Mouse (Mus musculus): ENCODE measurements around the gene Tbc1d21. TPM values are rescaled to one million over a fixed set of nuclear protein-coding genes. Genes with fewer than 3 reads are reported as not detected.
A peak's percentile ranks its signal among the peaks of the same experiment; 100 is the strongest.

The Tbc1d21 gene
- total RNA-seq (2021) = not detected
- polyA plus RNA-seq (2012; rRNA removed) = not detected in 2 replicates
- long read RNA-seq = 0 reads

- no peak for DNase-seq
Measured at GRCm38 (mm10) chr9:58370355-58370754, at the start of gene Tbc1d21. Tbc1d21 (minus strand) TSS chr9:58370455.

GRCm38 (mm10) chr9:58411556-58411955, 41.3 kb upstream of the Tbc1d21 start:
- DNase-seq = no peak

- DNase-seq = peak; percentile 16
Measured at GRCm38 (mm10) chr9:58410057-58410735, 39.9 kb upstream of the Tbc1d21 start.

- DNase-seq = no peak
Measured at GRCm38 (mm10) chr9:58409247-58409646, 39.0 kb upstream of the Tbc1d21 start.

- DNase-seq = peak; percentile 21
Measured at GRCm38 (mm10) chr9:58404412-58404811, 34.2 kb upstream of the Tbc1d21 start.

GRCm38 (mm10) chr9:58401371-58402082, 31.3 kb upstream of the Tbc1d21 start:
- no peak for DNase-seq

- no peak for DNase-seq
Measured at GRCm38 (mm10) chr9:58399609-58400008, 29.4 kb upstream of the Tbc1d21 start.

GRCm38 (mm10) chr9:58394605-58395004, 24.4 kb upstream of the Tbc1d21 start:
- DNase-seq = no peak

- DNase-seq = no peak
Measured at GRCm38 (mm10) chr9:58393875-58394274, 23.6 kb upstream of the Tbc1d21 start.

- DNase-seq = no peak
Measured at GRCm38 (mm10) chr9:58388381-58388780, 18.1 kb upstream of the Tbc1d21 start.

GRCm38 (mm10) chr9:58378878-58379277, 8.6 kb upstream of the Tbc1d21 start:
- no peak for DNase-seq

GRCm38 (mm10) chr9:58373912-58374431, 3.7 kb upstream of the Tbc1d21 start:
- no peak for DNase-seq

GRCm38 (mm10) chr9:58371914-58372313, 1.7 kb upstream of the Tbc1d21 start:
- DNase-seq = no peak

GRCm38 (mm10) chr9:58369644-58370043, 611 bp downstream of the Tbc1d21 start:
- peak; percentile 24 for DNase-seq

- DNase-seq = no peak
Measured at GRCm38 (mm10) chr9:58364325-58364724, 5.9 kb downstream of the Tbc1d21 start.

- DNase-seq = no peak
Measured at GRCm38 (mm10) chr9:58361956-58362355, 8.3 kb downstream of the Tbc1d21 start.

GRCm38 (mm10) chr9:58361373-58361772, 8.9 kb downstream of the Tbc1d21 start:
- DNase-seq = no peak

- no peak for DNase-seq
Measured at GRCm38 (mm10) chr9:58355262-58356050, 14.8 kb downstream of the Tbc1d21 start.

- no peak for DNase-seq
Measured at GRCm38 (mm10) chr9:58354701-58355100, 15.6 kb downstream of the Tbc1d21 start.

GRCm38 (mm10) chr9:58353224-58353623, 17.0 kb downstream of the Tbc1d21 start:
- DNase-seq = no peak

- DNase-seq = no peak
Measured at GRCm38 (mm10) chr9:58347795-58348194, 22.5 kb downstream of the Tbc1d21 start.

- no peak for DNase-seq
Measured at GRCm38 (mm10) chr9:58346498-58346897, 23.8 kb downstream of the Tbc1d21 start.

Measured in adrenal gland, adult 2 months (tissue).